Mouse (Mus musculus): Measurements from ENCODE around the gene Olfr1388. TPM values are rescaled to one million over a fixed set of nuclear protein-coding genes. Genes with fewer than 3 reads are reported as not detected.
"Not testable (repeated sequence)": the region's sequence is repeated elsewhere in the genome, so short reads cannot be mapped to it uniquely, and the experiment has no call there.

Gene Olfr1388
- under 1 TPM; 0.25 to 0.41 (median 0.31) TPM for total RNA-seq (2022)

- peak in 1 of 2 experiments; percentile 6 for DNase-seq (ENCODE audit: low spot score in 2 of 2)
These were observed at the start of gene Olfr1388 for GRCm38 (mm10) chr11:49436411-49436810. TSS of gene Olfr1388 (plus strand) at chr11:49436624.

GRCm38 (mm10) chr11:49392707-49393106 lies 43.7 kb upstream of the Olfr1388 start:
- DNase-seq (ENCODE audit: low spot score in 2 of 2) = not testable (repeated sequence)

GRCm38 (mm10) chr11:49406784-49407183 lies 29.6 kb upstream of the Olfr1388 start:
- DNase-seq (ENCODE audit: low spot score in 2 of 2) = no peak

- no peak for DNase-seq (ENCODE audit: low spot score in 2 of 2)
These were observed 25.9 kb upstream of the Olfr1388 start for GRCm38 (mm10) chr11:49410540-49410939.

- DNase-seq (ENCODE audit: low spot score in 2 of 2) = no peak
These were observed 13.7 kb upstream of the Olfr1388 start, which contains the start of gene Olfr1389 for GRCm38 (mm10) chr11:49422767-49423166. TSS of gene Olfr1389 (plus strand) at chr11:49423067.

GRCm38 (mm10) chr11:49425257-49425927 lies 11.0 kb upstream of the Olfr1388 start:
- DNase-seq (ENCODE audit: low spot score in 2 of 2) = no peak

GRCm38 (mm10) chr11:49429641-49430040 lies 6.8 kb upstream of the Olfr1388 start:
- DNase-seq (ENCODE audit: low spot score in 2 of 2) = peak; percentile 9 to 29

GRCm38 (mm10) chr11:49455043-49455442 lies 18.6 kb downstream of the Olfr1388 start, which contains the start of gene Olfr1387:
TSS of gene Olfr1387 (plus strand) at chr11:49455343.
- DNase-seq (ENCODE audit: low spot score in 2 of 2) = no peak

GRCm38 (mm10) chr11:49464746-49465145 lies 28.3 kb downstream of the Olfr1388 start, which contains the start of gene Olfr1386:
TSS of gene Olfr1386 (plus strand) at chr11:49465046.
- DNase-seq (ENCODE audit: low spot score in 2 of 2) = not testable (repeated sequence)

- DNase-seq (ENCODE audit: low spot score in 2 of 2) = no peak
These were observed 49.5 kb downstream of the Olfr1388 start for GRCm38 (mm10) chr11:49485973-49486372.

- DNase-seq (ENCODE audit: low spot score in 2 of 2) = not testable (repeated sequence)
These were observed 52.3 kb downstream of the Olfr1388 start, which contains the start of gene Olfr1385 for GRCm38 (mm10) chr11:49488770-49489169. TSS of gene Olfr1385 (plus strand) at chr11:49489070.

Other genes starting within 250 kb of the Olfr1388 start
- not detected for gene Btnl9, start 249.5 kb upstream of the Olfr1388 start, total RNA-seq (2022)
- 10 to 100 TPM; 42.5 to 60.7 (median 52.8) TPM for gene Zfp62, start 233.3 kb upstream of the Olfr1388 start, total RNA-seq (2022)
- 10 to 100 TPM; 56.4 to 63.2 (median 59.5) TPM for gene Mgat1, start 192.4 kb upstream of the Olfr1388 start, total RNA-seq (2022)
- not detected for gene Olfr1393, start 158.3 kb upstream of the Olfr1388 start, total RNA-seq (2022)
- not detected for gene Olfr1392, start 151.3 kb upstream of the Olfr1388 start, total RNA-seq (2022)
- not detected for gene Olfr10, start 131.9 kb upstream of the Olfr1388 start, total RNA-seq (2022)
- not detected for gene Olfr1391, start 113.9 kb upstream of the Olfr1388 start, total RNA-seq (2022)
- gene Olfr1390, start 101.4 kb upstream of the Olfr1388 start, total RNA-seq (2022) = not detected
- not detected for gene Olfr1389, start 13.6 kb upstream of the Olfr1388 start, total RNA-seq (2022)
- gene Olfr1387, start 18.7 kb downstream of the Olfr1388 start, total RNA-seq (2022) = not detected
- gene Olfr1386, start 28.4 kb downstream of the Olfr1388 start, total RNA-seq (2022) = not detected
- gene Olfr1385, start 52.4 kb downstream of the Olfr1388 start, total RNA-seq (2022) = under 1 TPM in 2 of 4 experiments, not detected in 2; 0.11 to 0.18 TPM
- not detected for gene Olfr1384, start 70.1 kb downstream of the Olfr1388 start, total RNA-seq (2022)
- 1 to 10 TPM in 1 of 4 experiments, under 1 TPM in 1, not detected in 2; 0.56 to 1.2 TPM for gene Olfr1383, start 83.0 kb downstream of the Olfr1388 start, total RNA-seq (2022)
- gene Olfr1382, start 91.6 kb downstream of the Olfr1388 start, total RNA-seq (2022) = not detected
- gene Olfr1381, start 106.8 kb downstream of the Olfr1388 start, total RNA-seq (2022) = not detected
- not detected for gene Olfr1380, start 120.3 kb downstream of the Olfr1388 start, total RNA-seq (2022)
- 1 to 10 TPM; 1.9 to 2.8 (median 2.3) TPM for gene Flt4, start 172.6 kb downstream of the Olfr1388 start, total RNA-seq (2022)
- not detected for gene Scgb3a1, start 227.0 kb downstream of the Olfr1388 start, total RNA-seq (2022)